Mouse (Mus musculus) MEL (cell line): ENCODE measurements at regions not wholly inside any gene's neighbourhood (a gene's known extent, or its start where the extent isn't known, plus 50 kb on each side); places are given as distances from the start of the nearest gene placed in this dataset.

Experiments used
- DNase-seq: peaks from one replicate; pipeline ENCODE4 v3.0.0; 2011; ENCODE audit warnings: low read depth, low spot score
- H3K27ac ChIP-seq: 2 replicates; pipeline ENCODE4 v1.5.1; 2012; ENCODE audit warnings: low read depth, mild to moderate bottlenecking, control low read depth, low read length, moderate library complexity; ENCODE audit not compliant: control insufficient read depth
- H3K27me3 ChIP-seq, 2 experiments: fragments of 150-350 bp in 1 of 2; sonication (generic) in 1 of 2; 2 replicates each; pipeline ENCODE4 v1.6.1; 2012; ENCODE audit warnings: low read length in 2 of 2, mild to moderate bottlenecking in 2 of 2, improper control_type of control experiment in 1 of 2, moderate library complexity in 1 of 2; ENCODE audit not compliant: insufficient read depth in 2 of 2, control insufficient read depth in 1 of 2
- H3K36me3 ChIP-seq, 2 experiments: 2 replicates each; pipeline ENCODE4 v1.6.1; 2012 to 2014; ENCODE audit warnings: low read length in 2 of 2, improper control_type of control experiment in 1 of 2, inconsistent platforms in 1 of 2, mild to moderate bottlenecking in 1 of 2; ENCODE audit not compliant: insufficient read depth in 2 of 2, control insufficient read depth in 1 of 2
- H3K4me1 ChIP-seq, 2 experiments: fragments of 150-350 bp in 1 of 2; sonication (generic) in 1 of 2; 2 replicates each; pipeline ENCODE4 v1.6.1; 2012; ENCODE audit warnings: low read length in 2 of 2, improper control_type of control experiment in 1 of 2, mild to moderate bottlenecking in 1 of 2; ENCODE audit not compliant: insufficient read depth in 2 of 2, control insufficient read depth in 1 of 2
- H3K4me3 ChIP-seq, 2 experiments: fragments of 150-350 bp in 1 of 2; sonication (generic) in 1 of 2; 2 replicates each; pipeline ENCODE4 v1.5.1; 2012; ENCODE audit warnings: low read depth in 2 of 2, low read length in 2 of 2, mild to moderate bottlenecking in 2 of 2, moderate library complexity in 2 of 2, control low read depth in 1 of 2, improper control_type of control experiment in 1 of 2; ENCODE audit not compliant: control insufficient read depth in 1 of 2, insufficient read depth in 1 of 2
- H3K79me2 ChIP-seq: 2 replicates; pipeline ENCODE4 v1.6.1; 2012; ENCODE audit warnings: mild to moderate bottlenecking, low read length, moderate library complexity; ENCODE audit not compliant: control insufficient read depth, poor library complexity, insufficient read depth
- H3K9ac ChIP-seq: 2 replicates; pipeline ENCODE4 v1.6.1; 2012; ENCODE audit warnings: low read depth, mild to moderate bottlenecking, control low read depth, low read length, moderate library complexity; ENCODE audit not compliant: control insufficient read depth, poor library complexity, severe bottlenecking
- H3K9me3 ChIP-seq: fragments of 150-350 bp; sonication (generic); replicated peaks from 2 replicates; pipeline ENCODE4 v1.6.1; 2012; ENCODE audit warnings: mild to moderate bottlenecking, low read length, improper control_type of control experiment, moderate library complexity; ENCODE audit not compliant: insufficient read depth
- BHLHE40 ChIP-seq: IDR thresholded peaks from 2 replicates; pipeline ENCODE4 v1.6.1; 2012; ENCODE audit warnings: low read depth, mild to moderate bottlenecking, inconsistent platforms, low read length, improper control_type of control experiment, borderline replicate concordance
- CTCF ChIP-seq, 3 experiments: IDR thresholded peaks in 2 of 3; conservative IDR thresholded peaks in 1 of 3; 2 replicates each; pipeline ENCODE4 v1.5.1; 2011 to 2012; ENCODE audit warnings: low read length in 3 of 3, low read depth in 2 of 3, mild to moderate bottlenecking in 2 of 3, improper control_type of control experiment in 1 of 3, inconsistent platforms in 1 of 3, mixed read lengths in 1 of 3, moderate library complexity in 1 of 3; ENCODE audit not compliant: control insufficient read depth in 1 of 3, insufficient read depth in 1 of 3, poor library complexity in 1 of 3, severe bottlenecking in 1 of 3
- E2F4 ChIP-seq: IDR thresholded peaks from 2 replicates; pipeline ENCODE4 v1.6.1; 2011; ENCODE audit warnings: low read depth, low read length, improper control_type of control experiment, borderline replicate concordance
- MAFK ChIP-seq: IDR thresholded peaks from 2 replicates; pipeline ENCODE4 v1.6.1; 2011; ENCODE audit warnings: low read depth, mild to moderate bottlenecking, low read length, improper control_type of control experiment, borderline replicate concordance
- MAX ChIP-seq: IDR thresholded peaks from 2 replicates; pipeline ENCODE4 v1.6.1; 2011; ENCODE audit warnings: low read length, improper control_type of control experiment
- NELFE ChIP-seq: IDR thresholded peaks from 2 replicates; pipeline ENCODE4 v1.6.1; 2011; ENCODE audit warnings: low read depth, low read length, improper control_type of control experiment
- NRF1 ChIP-seq: IDR thresholded peaks from 2 replicates; pipeline ENCODE4 v1.6.1; 2014; ENCODE audit warnings: low read depth, mild to moderate bottlenecking, inconsistent platforms, low read length, improper control_type of control experiment, moderate library complexity; ENCODE audit not compliant: poor library complexity, insufficient read depth, severe bottlenecking
- POLR2A ChIP-seq, 2 experiments: IDR thresholded peaks; 2 replicates each; pipeline ENCODE4 v1.6.1; 2011 to 2012; ENCODE audit warnings: low read length in 2 of 2, mild to moderate bottlenecking in 2 of 2, control low read depth in 1 of 2, improper control_type of control experiment in 1 of 2, low read depth in 1 of 2, moderate library complexity in 1 of 2; ENCODE audit not compliant: control insufficient read depth in 1 of 2, insufficient read depth in 1 of 2, poor library complexity in 1 of 2
- POLR2AphosphoS2 ChIP-seq: IDR thresholded peaks from 2 replicates; pipeline ENCODE4 v1.6.1; 2011; ENCODE audit warnings: low read length, improper control_type of control experiment
- SMC3 ChIP-seq: IDR thresholded peaks from 2 replicates; pipeline ENCODE4 v1.6.1; 2011; ENCODE audit warnings: low read depth, low read length, improper control_type of control experiment
- USF1 ChIP-seq: IDR thresholded peaks from 2 replicates; pipeline ENCODE4 v1.6.1; 2014; ENCODE audit warnings: low read depth, mild to moderate bottlenecking, inconsistent platforms, low read length, improper control_type of control experiment, moderate library complexity
- ZMIZ1 ChIP-seq: IDR thresholded peaks from 2 replicates; pipeline ENCODE4 v1.6.1; 2012; ENCODE audit warnings: low read depth, mild to moderate bottlenecking, inconsistent platforms, low read length, improper control_type of control experiment, moderate library complexity

GRCm38 (mm10) chr11:45058658-45059057, 441.5 kb downstream of the Ebf1 start:
- no peaks in the 10 kb centered on the region for H3K9me3 ChIP-seq
- no peak for TF ChIP-seq POLR2AphosphoS2
- TF ChIP-seq MAFK: no peak
- TF ChIP-seq CTCF (IDR thresholded peaks at IDR 0.05 in 2 of 3, conservative IDR thresholded peaks at IDR 0.05 in 1 of 3; ENCODE audit: control insufficient read depth in 1 of 3, insufficient read depth in 1 of 3, low read depth in 2 of 3, low read length in 3 of 3, poor library complexity in 1 of 3, severe bottlenecking in 1 of 3): no peak
- no peak for TF ChIP-seq USF1
- TF ChIP-seq NRF1: no peak
- no peak for TF ChIP-seq MAX
- TF ChIP-seq, all 39 proteins: peak for 0
- no peaks in the 10 kb centered on the region for H3K4me1 ChIP-seq
- H3K36me3 ChIP-seq: no peaks in the 10 kb centered on the region
- no peak overlapping the region for H3K9ac ChIP-seq
- H3K4me3 ChIP-seq: no peak overlapping the region
- H3K27ac ChIP-seq: no peak overlapping the region
- no peaks in the 10 kb centered on the region; a peak in 1 of 4 replicates for H3K27me3 ChIP-seq
- no peak for DNase-seq
- no peaks in the 10 kb centered on the region for H3K79me2 ChIP-seq

GRCm38 (mm10) chr11:45066592-45066991, 449.5 kb downstream of the Ebf1 start:
- TF ChIP-seq NRF1 (no peak), NELFE (no peak), E2F4 (no peak), POLR2A (IDR thresholded peaks at IDR 0.05; ENCODE audit: control insufficient read depth in 1 of 2, insufficient read depth in 1 of 2, low read depth in 1 of 2, low read length in 2 of 2, poor library complexity in 1 of 2) (no peak), ZMIZ1 (no peak), SMC3 (no peak)
- no peak for DNase-seq

GRCm38 (mm10) chr11:45070280-45070679, 453.2 kb downstream of the Ebf1 start:
- Histone ChIP-seq H3K9me3 (no peaks in the 10 kb centered on the region), H3K27me3 (no peaks in the 10 kb centered on the region), H3K4me1 (no peaks in the 10 kb centered on the region), H3K9ac (no peak overlapping the region), H3K79me2 (no peaks in the 10 kb centered on the region), H3K4me3 (no peak overlapping the region), H3K36me3 (no peaks in the 10 kb centered on the region), H3K27ac (no peak overlapping the region)
- DNase-seq: no peak
- TF ChIP-seq BHLHE40: no peak

More at GRCm38 (mm10) chr11:45066592-45066991, 449.5 kb downstream of the Ebf1 start:
- Histone ChIP-seq H3K9ac (no peak overlapping the region), H3K27me3 (no peaks in the 10 kb centered on the region), H3K4me1 (no peaks in the 10 kb centered on the region), H3K36me3 (no peaks in the 10 kb centered on the region), H3K79me2 (no peaks in the 10 kb centered on the region), H3K4me3 (no peak overlapping the region), H3K9me3 (no peaks in the 10 kb centered on the region), H3K27ac (no peak overlapping the region)
